9 mouse cellular contexts compared by ENCODE assay signal in the genomic region with DNA sequence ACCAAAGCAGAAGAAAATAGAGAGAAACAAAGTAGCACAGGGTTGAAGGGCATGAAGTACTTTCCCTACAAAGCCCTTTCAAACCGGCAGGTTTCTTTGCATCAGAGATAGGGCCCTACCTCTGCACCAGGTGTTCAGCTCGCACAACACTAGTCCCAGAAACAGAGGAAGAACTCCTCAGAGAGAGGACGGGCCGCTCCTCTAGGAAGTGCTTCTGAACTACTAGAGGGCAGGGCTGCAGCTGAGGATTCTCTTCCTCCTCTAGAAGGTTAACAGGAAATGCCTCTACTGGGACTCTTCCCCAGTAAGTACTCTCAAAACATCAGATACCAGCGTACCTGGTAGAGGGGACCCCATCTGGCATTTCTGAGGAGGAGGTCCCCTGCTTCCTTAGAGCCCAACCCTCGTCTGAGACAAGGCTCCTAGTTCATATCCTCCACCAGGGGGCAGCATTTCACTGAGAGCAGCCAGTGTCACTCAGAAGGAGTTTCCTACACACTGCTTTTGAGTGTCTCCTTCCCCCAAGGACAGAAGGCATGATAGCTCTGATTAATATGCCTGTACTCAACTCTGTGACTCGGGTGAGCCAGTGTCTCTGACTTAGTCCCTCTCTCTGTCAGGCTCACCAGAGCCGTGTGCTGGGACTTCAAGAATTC.
DNase-seq lines count a peak whose midpoint lies in the region; ATAC-seq and TF ChIP-seq lines count a peak whose summit lies in the region.
"Had no signal": no experiment of that assay in that cellular context is flagged by ENCODE, and none has a peak within 500 bp of the region (broad histone marks: within the 10 kb centered on the region; RNA-seq: fewer than 3 reads in every experiment).

No protein-coding gene starts in this region.

- H3K4me1 ChIP-seq in forebrain, embryonic 12.5 days, result peaks cover 5% of the 10 kb centered on the region; the same call in 1 of the 2 replicates
- no peaks in the 10 kb centered on the region for H3K4me1 ChIP-seq in hindbrain, postnatal 0 days (ENCODE audit: insufficient read depth, low read length)
- H3K4me1 ChIP-seq in limb, embryonic 11.5 days (ENCODE audit: control insufficient read depth, insufficient read depth, low read length), result no peaks in the 10 kb centered on the region

- peak; percentile 65 for ATAC-seq in forebrain, embryonic 12.5 days (ENCODE audit: low FRiP score)
- ATAC-seq in hindbrain, postnatal 0 days, result peak; percentile 72
- no peak for ATAC-seq in limb, embryonic 11.5 days (ENCODE audit: insufficient number of reproducible peaks, low FRiP score, low TSS enrichment, low read depth)

- WGBS in forebrain, embryonic 12.5 days, result 48% methylated on average over 8 of the region's 8 CpGs
- 48% methylated on average over 8 of the region's 8 CpGs for WGBS in hindbrain, postnatal 0 days
- WGBS in limb, embryonic 11.5 days, result 45% methylated on average over 8 of the region's 8 CpGs

- no peak overlapping the region for H3K27ac ChIP-seq in forebrain, embryonic 12.5 days
- H3K27ac ChIP-seq in hindbrain, postnatal 0 days, result no peak overlapping the region
- H3K27ac ChIP-seq in limb, embryonic 11.5 days (replicated peaks; ENCODE audit: low read depth, low read length), result no peak overlapping the region
- H3K27ac ChIP-seq: embryonic facial prominence, embryonic 13.5 days had no signal

- no peak overlapping the region for H3K4me3 ChIP-seq in forebrain, embryonic 12.5 days (replicated peaks)
- H3K4me3 ChIP-seq in hindbrain, postnatal 0 days (ENCODE audit: low read length), result no peak overlapping the region
- no peak overlapping the region for H3K4me3 ChIP-seq in limb, embryonic 11.5 days (ENCODE audit: low read depth, low read length)
- H3K4me3 ChIP-seq: embryonic facial prominence, embryonic 13.5 days had no signal

- TF ChIP-seq CTCF in hindbrain, postnatal 0 days (IDR thresholded peaks at IDR 0.05; ENCODE audit: low read depth), result peak; percentile 96

- H3K9ac ChIP-seq in forebrain, embryonic 12.5 days, result no peak overlapping the region
- H3K9ac ChIP-seq in hindbrain, postnatal 0 days (replicated peaks; ENCODE audit: low read length), result no peak overlapping the region
- H3K9ac ChIP-seq in limb, embryonic 11.5 days (ENCODE audit: low read length), result no peak overlapping the region
- H3K9ac ChIP-seq: embryonic facial prominence, embryonic 13.5 days had no signal

- no peaks in the 10 kb centered on the region for H3K27me3 ChIP-seq in forebrain, embryonic 12.5 days
- H3K27me3 ChIP-seq in hindbrain, postnatal 0 days (ENCODE audit: insufficient read depth, low read length), result no peaks in the 10 kb centered on the region
- H3K27me3 ChIP-seq in limb, embryonic 11.5 days (ENCODE audit: control insufficient read depth, insufficient read depth, low read length), result no peaks in the 10 kb centered on the region
- H3K27me3 ChIP-seq: embryonic facial prominence, embryonic 13.5 days had no signal

- peak; percentile 33 to 65 for DNase-seq in left cerebral cortex, adult 18-20 months (ENCODE audit: low spot score in 2 of 2)
- DNase-seq in left cerebral cortex, adult 11 months (ENCODE audit: low spot score), result no peak
- DNase-seq in adrenal gland, postnatal 25 days, result peak; percentile 52
- peak; percentile 89 for DNase-seq in hindbrain, postnatal 0 days (ENCODE audit: low spot score)
- peak; percentile 83 for DNase-seq in limb, embryonic 11.5 days (ENCODE audit: low spot score)
- DNase-seq in neural tube, embryonic 10.5 days (ENCODE audit: extremely low spot score, low spot score), result peak; percentile 79
- DNase-seq in testis, postnatal 14 days (ENCODE audit: low spot score), result peak; percentile 17

- H3K9me3 ChIP-seq in forebrain, embryonic 12.5 days, result no peaks in the 10 kb centered on the region
- H3K9me3 ChIP-seq in hindbrain, postnatal 0 days (ENCODE audit: low read length), result no peaks in the 10 kb centered on the region
- no peaks in the 10 kb centered on the region for H3K9me3 ChIP-seq in limb, embryonic 11.5 days (ENCODE audit: control insufficient read depth, low read length)
- H3K9me3 ChIP-seq: embryonic facial prominence, embryonic 13.5 days had no signal

- no peak overlapping the region for H3K4me2 ChIP-seq in forebrain, embryonic 12.5 days
- no peak overlapping the region for H3K4me2 ChIP-seq in hindbrain, postnatal 0 days (ENCODE audit: low read depth, low read length)
- H3K4me2 ChIP-seq in limb, embryonic 11.5 days (ENCODE audit: low read depth, severe bottlenecking), result no peak overlapping the region
- H3K4me2 ChIP-seq: embryonic facial prominence, embryonic 13.5 days had no signal

- H3K36me3 ChIP-seq in forebrain, embryonic 12.5 days (replicated peaks), result no peaks in the 10 kb centered on the region
- no peaks in the 10 kb centered on the region for H3K36me3 ChIP-seq in hindbrain, postnatal 0 days (ENCODE audit: insufficient read depth, low read length)
- 0 out of 2 replicates have a peak, but pooled peaks cover 2% of the 10 kb centered on the region for H3K36me3 ChIP-seq in limb, embryonic 11.5 days (ENCODE audit: control insufficient read depth, insufficient read depth, low read length)
- H3K36me3 ChIP-seq: embryonic facial prominence, embryonic 13.5 days had no signal
